Mouse (Mus musculus) C2C12 (cell line): Measurements from ENCODE around the gene Rab42. TPM values are rescaled to one million over a fixed set of nuclear protein-coding genes. Genes with fewer than 3 reads are reported as not detected.

Experiments
- H3K27me3 ChIP-seq: one replicate; pipeline ENCODE4 v1.6.1; 2011; ENCODE audit not compliant: control insufficient read depth, insufficient read depth, insufficient read length
- H3K36me3 ChIP-seq: one replicate; pipeline ENCODE4 v1.6.1; 2011; ENCODE audit not compliant: control insufficient read depth, insufficient read depth
- H3K4me3 ChIP-seq: one replicate; pipeline ENCODE4 v1.5.1; 2011; ENCODE audit warnings: mild to moderate bottlenecking, control low read depth; ENCODE audit not compliant: poor library complexity, insufficient read depth, severe bottlenecking
- H3K79me2 ChIP-seq: one replicate; pipeline ENCODE4 v1.6.1; 2011; ENCODE audit not compliant: control insufficient read depth, insufficient read depth
- H3K79me3 ChIP-seq: one replicate; pipeline ENCODE4 v1.6.1; 2011; ENCODE audit warnings: low read depth, control low read depth
- H3ac ChIP-seq: one replicate; pipeline ENCODE3; 2011; ENCODE audit warnings: low read depth; ENCODE audit not compliant: control insufficient read depth, insufficient read length
- CEBPB ChIP-seq: IDR thresholded peaks from one replicate; pipeline ENCODE4 v1.6.1; 2011; ENCODE audit warnings: low read depth, mild to moderate bottlenecking, control low read depth, moderate library complexity
- CTCF ChIP-seq: IDR thresholded peaks from one replicate; pipeline ENCODE4 v1.5.1; 2011; ENCODE audit not compliant: control insufficient read depth, insufficient read depth, insufficient read length
- FOSL1 ChIP-seq: IDR thresholded peaks from one replicate; pipeline ENCODE4 v1.8.0; 2011; ENCODE audit warnings: mild to moderate bottlenecking, low read length; ENCODE audit not compliant: poor library complexity, insufficient read depth, severe bottlenecking
- MAX ChIP-seq: IDR thresholded peaks from one replicate; pipeline ENCODE4 v1.6.1; 2011; ENCODE audit warnings: mild to moderate bottlenecking, control low read depth
- MYOD1 ChIP-seq: IDR thresholded peaks from one replicate; pipeline ENCODE4 v1.6.1; 2011; ENCODE audit warnings: low read depth; ENCODE audit not compliant: control insufficient read depth, insufficient read length
- MYOG ChIP-seq: IDR thresholded peaks from one replicate; pipeline ENCODE4 v1.6.1; 2011; ENCODE audit not compliant: control insufficient read depth, insufficient read length; ENCODE audit errors: extremely low read depth
- USF1 ChIP-seq: IDR thresholded peaks from one replicate; pipeline ENCODE4 v1.6.1; 2011; ENCODE audit warnings: low read depth, mild to moderate bottlenecking, control low read depth, moderate library complexity
- polyA plus RNA-seq: library from polyadenylated mRNA; unstranded; fragments of >200 nt; fragmentation: generic; extraction: Trizol; gene quantifications from one replicate; pipeline ENCODE4 v1.2.1, GENCODE M21; 2012; ENCODE audit warnings: missing spikeins

Gene Rab42
- polyA plus RNA-seq, 1 experiment: 0.42 TPM

DNA sequence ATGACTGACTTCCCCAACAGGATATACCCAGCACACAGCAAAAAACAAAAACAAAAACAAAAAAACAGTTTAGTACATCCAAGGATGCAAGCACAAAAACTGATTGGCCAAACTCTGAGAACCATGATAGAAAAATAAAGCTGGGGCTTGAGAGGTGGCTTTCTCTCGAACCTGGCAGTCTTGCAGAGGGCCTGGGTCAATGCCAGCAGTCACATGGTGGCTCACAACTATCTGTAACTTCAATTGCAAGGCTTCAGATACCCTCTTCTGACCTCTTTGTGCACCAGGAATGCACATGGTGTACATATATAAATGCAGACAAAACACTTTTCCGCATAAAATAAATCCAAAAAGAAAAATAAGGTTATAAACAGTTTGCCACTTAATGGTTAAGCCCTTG is 30.0 kb downstream of the Rab42 start:
- Histone ChIP-seq H3K79me2 (peaks cover 46% of the 10 kb centered on the region), H3K79me3 (peaks cover 14% of the 10 kb centered on the region), H3K36me3 (no peaks in the 10 kb centered on the region), H3K4me3 (peak overlapping the region; percentile 72), H3K27me3 (no peaks in the 10 kb centered on the region), H3ac (no peak overlapping the region)
- no peak for TF ChIP-seq MYOG
- TF ChIP-seq USF1: peak; percentile 43
- no peak for TF ChIP-seq MYOD1
- TF ChIP-seq FOSL1: no peak

- peaks cover 19% of the 10 kb centered on the region for H3K79me2 ChIP-seq
- no peaks in the 10 kb centered on the region for H3K36me3 ChIP-seq
- TF ChIP-seq FOSL1 (peak; percentile 9), CTCF (peak; percentile 37), MYOG (no peak), MYOD1 (peak; percentile 72), CEBPB (peak; percentile 75), MAX (peak; percentile 38)
- H3ac ChIP-seq: peak overlapping the region; percentile 53
- H3K79me3 ChIP-seq: peaks cover 2% of the 10 kb centered on the region
- H3K4me3 ChIP-seq: no peak overlapping the region
- no peaks in the 10 kb centered on the region for H3K27me3 ChIP-seq
Measured at GRCm38 (mm10) chr4:132269740-132270560, 33.2 kb downstream of the Rab42 start.

- Histone ChIP-seq H3K36me3 (no peaks in the 10 kb centered on the region), H3K79me3 (no peaks in the 10 kb centered on the region), H3K27me3 (no peaks in the 10 kb centered on the region), H3ac (no peak overlapping the region), H3K4me3 (no peak overlapping the region), H3K79me2 (peaks cover 11% of the 10 kb centered on the region)
- TF ChIP-seq MYOG: no peak
- TF ChIP-seq MAX: no peak
- TF ChIP-seq CTCF: no peak
- no peak for TF ChIP-seq FOSL1
- TF ChIP-seq MYOD1: no peak
- TF ChIP-seq CEBPB: no peak
- no peak for TF ChIP-seq USF1
Measured at GRCm38 (mm10) chr4:132268871-132269739, 34.1 kb downstream of the Rab42 start.

DNA sequence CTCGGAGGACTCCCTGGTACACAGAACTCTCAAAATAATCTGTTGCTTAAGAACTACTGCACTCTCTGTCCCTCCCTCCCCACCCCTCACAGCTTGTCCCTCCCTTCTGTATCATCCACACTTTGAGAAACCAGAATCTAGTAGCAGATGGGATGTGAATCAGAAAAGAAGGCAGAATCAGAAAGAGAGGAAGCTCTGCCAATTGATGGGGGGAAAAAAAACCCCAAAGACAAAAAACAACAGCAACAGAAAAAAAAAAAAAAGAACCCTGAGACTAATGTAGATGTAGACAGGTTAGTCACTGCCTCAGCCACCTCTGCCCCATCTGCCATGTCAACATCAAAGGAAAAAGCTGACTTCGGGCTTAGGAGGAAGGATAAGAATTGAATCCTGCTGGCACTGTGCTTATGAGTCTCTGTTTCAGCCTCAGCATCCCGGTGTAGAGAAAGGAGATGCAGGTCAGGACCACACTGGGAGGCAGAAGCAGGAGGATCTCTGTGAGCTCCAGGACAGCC is 36.3 kb downstream of the Rab42 start:
- no peaks in the 10 kb centered on the region for H3K36me3 ChIP-seq
- peaks cover 3% of the 10 kb centered on the region for H3K79me2 ChIP-seq
- H3K79me3 ChIP-seq: no peaks in the 10 kb centered on the region
- no peaks in the 10 kb centered on the region for H3K27me3 ChIP-seq
- no peak overlapping the region for H3ac ChIP-seq
- no peak overlapping the region for H3K4me3 ChIP-seq
- TF ChIP-seq MYOG (no peak), USF1 (no peak), MAX (no peak), CEBPB (no peak), FOSL1 (no peak), MYOD1 (no peak), CTCF (no peak)

DNA sequence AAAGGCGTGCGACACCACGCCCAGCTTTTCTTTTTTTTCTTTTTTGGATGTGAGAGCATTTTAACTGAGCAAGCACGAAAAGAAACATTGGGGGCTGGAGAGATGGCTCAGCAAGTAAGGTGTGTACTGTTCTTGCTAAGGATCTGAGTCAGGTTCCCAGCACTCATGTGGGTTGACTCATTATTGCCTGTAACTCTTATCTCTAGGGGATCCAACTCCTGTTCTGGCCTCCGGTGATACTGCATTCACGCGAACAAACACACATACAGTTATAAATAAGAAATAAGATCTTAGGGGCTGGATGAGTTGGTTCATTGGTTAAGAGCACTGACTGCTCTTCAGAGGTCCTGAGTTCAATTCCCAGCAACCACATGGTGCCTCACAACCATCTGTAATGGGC is 39.9 kb downstream of the Rab42 start:
- no peak for TF ChIP-seq FOSL1
- no peak for TF ChIP-seq USF1
- TF ChIP-seq CEBPB: no peak
- TF ChIP-seq MYOD1: no peak
- TF ChIP-seq MAX: no peak
- no peak for TF ChIP-seq MYOG
- TF ChIP-seq CTCF: no peak
- Histone ChIP-seq H3K36me3 (peaks cover 14% of the 10 kb centered on the region), H3K27me3 (no peaks in the 10 kb centered on the region)

More for the DNA sequence above, 39.9 kb downstream of the Rab42 start:
- peaks cover 24% of the 10 kb centered on the region for H3K79me3 ChIP-seq
- H3K4me3 ChIP-seq: no peak overlapping the region
- peaks cover 32% of the 10 kb centered on the region for H3K79me2 ChIP-seq
- H3ac ChIP-seq: no peak overlapping the region
